Mouse (Mus musculus): ENCODE data around the gene Zfp462. TPM values are rescaled to one million over a fixed set of nuclear protein-coding genes. Genes with fewer than 3 reads are reported as not detected.
A peak's percentile ranks its signal among the peaks of the same experiment; 100 is the strongest.

The Zfp462 gene
- total and polyA plus RNA-seq, 3 experiments, result 0.05 TPM; not detected in 2

DNA sequence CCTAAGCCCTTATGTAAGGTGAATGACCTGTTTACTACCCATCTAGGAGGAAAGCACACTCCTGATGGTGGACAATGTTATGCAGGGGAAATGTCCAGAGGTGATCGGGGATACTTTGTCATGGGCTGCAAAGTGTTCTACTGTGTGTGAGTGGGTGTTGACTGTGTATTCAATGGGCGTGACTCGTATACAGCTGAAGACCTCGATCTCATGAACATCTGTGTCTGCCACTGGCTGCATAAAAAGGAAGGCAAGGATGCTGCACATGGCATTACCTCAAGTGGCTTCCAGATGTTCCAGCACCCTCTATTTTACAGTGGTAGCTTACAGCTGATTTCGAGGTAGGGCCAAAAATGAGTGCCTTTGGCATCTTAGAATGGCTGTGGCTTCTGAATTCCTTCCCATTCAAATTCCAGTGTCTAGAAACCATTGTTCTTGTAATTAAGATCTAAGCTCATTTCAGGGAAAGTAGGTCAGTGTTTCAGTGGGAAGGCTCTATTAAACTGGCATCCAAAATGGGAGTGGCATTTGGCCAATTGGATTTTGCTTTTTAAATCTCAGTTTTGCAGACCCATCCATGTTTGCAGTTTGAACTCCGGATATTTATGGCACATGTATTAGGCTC lies 96.4 kb downstream of the Zfp462 start:
- no peak; the same call in 1 of the 2 replicates for ATAC-seq (ENCODE audit: extremely low read depth, insufficient number of reproducible peaks, low FRiP score, poor library complexity, severe bottlenecking)
- H3K4me1 ChIP-seq (ENCODE audit: insufficient read depth, low read depth, low read length), result no peaks in the 10 kb centered on the region
- no peaks in the 10 kb centered on the region for H3K36me3 ChIP-seq (replicated peaks)
- DNase-seq (ENCODE audit: low spot score), result no peak
- no peak overlapping the region for H3K4me3 ChIP-seq (ENCODE audit: low read depth, low read length)
- no peaks in the 10 kb centered on the region for H3K27me3 ChIP-seq (ENCODE audit: insufficient read depth, low read length)
- peaks cover 38% of the 10 kb centered on the region for H3K9me3 ChIP-seq (replicated peaks)
- TF ChIP-seq GATA1 (IDR thresholded peaks at IDR 0.05; ENCODE audit: borderline replicate concordance, low read length) (no peak), POLR2AphosphoS5 (IDR thresholded peaks at IDR 0.05; ENCODE audit: insufficient replicate concordance, low read depth, low read length) (no peak), GATA2 (IDR thresholded peaks at IDR 0.05; ENCODE audit: borderline replicate concordance, low read depth, low read length) (no peak)

DNA sequence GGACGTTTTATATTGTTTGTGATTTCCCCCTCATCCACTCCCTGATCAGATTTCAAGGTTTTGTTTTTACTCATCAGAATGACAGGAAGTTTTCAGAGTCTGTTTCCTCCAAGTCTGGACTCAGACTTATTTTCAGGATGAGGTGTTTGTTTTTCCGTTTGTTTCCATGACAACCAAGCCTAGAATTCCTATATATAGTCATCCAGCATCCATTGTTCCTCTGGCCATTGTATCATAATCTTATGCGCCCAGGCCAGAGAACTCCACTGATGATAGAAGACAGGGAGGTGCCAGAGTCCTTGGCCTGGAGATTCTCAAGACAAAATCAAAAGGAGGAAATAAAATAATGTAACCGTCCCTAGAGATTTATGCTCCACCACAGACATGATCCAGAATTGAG lies 97.7 kb downstream of the Zfp462 start:
- DNase-seq (ENCODE audit: low spot score), result no peak
- peaks cover 44% of the 10 kb centered on the region for H3K9me3 ChIP-seq (replicated peaks)
- TF ChIP-seq POLR2AphosphoS5 (IDR thresholded peaks at IDR 0.05; ENCODE audit: insufficient replicate concordance, low read depth, low read length) (no peak), TAL1 (conservative IDR thresholded peaks at IDR 0.05; ENCODE audit: low read depth, low read length) (no peak), GATA1 (IDR thresholded peaks at IDR 0.05; ENCODE audit: borderline replicate concordance, low read length) (no peak), GATA2 (IDR thresholded peaks at IDR 0.05; ENCODE audit: borderline replicate concordance, low read depth, low read length) (no peak), CTCF (IDR thresholded peaks at IDR 0.05; ENCODE audit: low read depth, low read length) (no peak)
- H3K4me3 ChIP-seq (ENCODE audit: low read depth, low read length), result no peak overlapping the region
- H3K4me1 ChIP-seq (ENCODE audit: insufficient read depth, low read depth, low read length), result no peaks in the 10 kb centered on the region
- no peaks in the 10 kb centered on the region for H3K27me3 ChIP-seq (ENCODE audit: insufficient read depth, low read length)
- ATAC-seq (ENCODE audit: extremely low read depth, insufficient number of reproducible peaks, low FRiP score, poor library complexity, severe bottlenecking), result no peak
- no peaks in the 10 kb centered on the region for H3K36me3 ChIP-seq (replicated peaks)

DNA sequence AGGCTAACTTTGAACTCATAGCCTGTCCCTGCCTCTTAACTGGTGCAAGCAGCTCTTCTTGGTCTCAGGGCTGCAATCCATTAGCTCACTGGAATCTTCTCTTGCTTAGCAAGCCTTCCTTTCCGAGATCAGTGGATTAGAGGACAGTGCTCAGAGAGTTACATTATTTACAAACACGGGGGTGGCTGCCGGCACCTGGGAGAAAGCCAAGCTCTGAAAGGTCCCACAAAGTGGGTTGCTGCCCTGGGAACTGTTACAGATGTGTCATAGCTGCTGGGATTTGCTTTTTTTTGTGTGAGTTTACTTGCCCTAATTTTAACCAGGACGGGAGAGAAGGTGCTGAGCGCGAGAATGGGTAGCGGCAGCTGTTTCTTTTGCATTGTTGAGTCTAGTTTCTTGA lies 102.4 kb downstream of the Zfp462 start:
- Histone ChIP-seq H3K4me3 (ENCODE audit: low read depth, low read length) (no peak overlapping the region), H3K36me3 (replicated peaks) (no peaks in the 10 kb centered on the region), H3K4me1 (ENCODE audit: insufficient read depth, low read depth, low read length) (no peaks in the 10 kb centered on the region), H3K9me3 (replicated peaks) (peaks cover 46% of the 10 kb centered on the region), H3K27me3 (ENCODE audit: insufficient read depth, low read length) (no peaks in the 10 kb centered on the region)
- no peak for DNase-seq (ENCODE audit: low spot score)
- ATAC-seq (ENCODE audit: extremely low read depth, insufficient number of reproducible peaks, low FRiP score, poor library complexity, severe bottlenecking), result no peak
- TF ChIP-seq CTCF (IDR thresholded peaks at IDR 0.05; ENCODE audit: low read depth, low read length) (no peak), POLR2AphosphoS5 (IDR thresholded peaks at IDR 0.05; ENCODE audit: insufficient replicate concordance, low read depth, low read length) (no peak), GATA2 (IDR thresholded peaks at IDR 0.05; ENCODE audit: borderline replicate concordance, low read depth, low read length) (no peak), GATA1 (IDR thresholded peaks at IDR 0.05; ENCODE audit: borderline replicate concordance, low read length) (no peak), TAL1 (conservative IDR thresholded peaks at IDR 0.05; ENCODE audit: low read depth, low read length) (no peak)

DNA sequence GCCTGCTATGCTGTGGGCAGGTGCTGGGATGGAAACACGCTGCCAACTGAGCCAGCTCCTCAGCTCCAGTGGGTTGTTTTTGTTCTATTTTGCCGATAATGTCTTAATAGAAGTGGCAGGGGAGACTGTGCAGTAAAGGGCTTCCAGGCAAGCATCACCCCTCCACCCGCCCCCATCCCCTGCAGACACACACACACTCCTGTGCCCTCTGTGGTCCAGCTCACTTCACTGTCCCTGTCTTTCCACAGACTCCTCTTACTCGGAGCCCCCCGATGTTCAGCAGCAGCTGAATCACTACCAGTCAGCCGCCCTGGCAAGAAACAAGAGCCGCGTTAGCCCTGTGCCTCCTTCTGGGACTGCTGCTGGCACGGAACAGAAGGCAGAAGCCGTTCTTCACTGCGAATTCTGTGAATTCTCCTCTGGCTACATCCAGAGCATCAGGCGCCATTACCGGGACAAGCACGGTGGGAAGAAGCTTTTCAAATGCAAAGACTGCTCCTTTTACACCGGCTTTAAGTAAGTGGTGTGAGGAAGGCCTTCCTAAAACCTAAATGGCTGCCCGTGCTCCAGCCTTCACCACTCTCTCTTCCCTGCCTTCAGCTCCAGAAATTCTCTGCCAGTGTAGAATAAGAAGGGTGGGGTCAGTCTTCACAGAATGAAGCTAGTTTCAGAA lies 105.2 kb downstream of the Zfp462 start:
- Histone ChIP-seq H3K27me3 (ENCODE audit: insufficient read depth, low read length) (no peaks in the 10 kb centered on the region), H3K4me3 (ENCODE audit: low read depth, low read length) (no peak overlapping the region), H3K36me3 (replicated peaks) (no peaks in the 10 kb centered on the region), H3K9me3 (replicated peaks) (peaks cover 60% of the 10 kb centered on the region), H3K4me1 (ENCODE audit: insufficient read depth, low read depth, low read length) (no peaks in the 10 kb centered on the region)
- no peak for TF ChIP-seq GATA1 (IDR thresholded peaks at IDR 0.05; ENCODE audit: borderline replicate concordance, low read length)
- no peak for TF ChIP-seq GATA2 (IDR thresholded peaks at IDR 0.05; ENCODE audit: borderline replicate concordance, low read depth, low read length)
- TF ChIP-seq POLR2AphosphoS5 (IDR thresholded peaks at IDR 0.05; ENCODE audit: insufficient replicate concordance, low read depth, low read length), result no peak
- no peak for TF ChIP-seq CTCF (IDR thresholded peaks at IDR 0.05; ENCODE audit: low read depth, low read length)
- no peak for TF ChIP-seq TAL1 (conservative IDR thresholded peaks at IDR 0.05; ENCODE audit: low read depth, low read length)
- no peak for ATAC-seq (ENCODE audit: extremely low read depth, insufficient number of reproducible peaks, low FRiP score, poor library complexity, severe bottlenecking)
- no peak for DNase-seq (ENCODE audit: low spot score)

DNA sequence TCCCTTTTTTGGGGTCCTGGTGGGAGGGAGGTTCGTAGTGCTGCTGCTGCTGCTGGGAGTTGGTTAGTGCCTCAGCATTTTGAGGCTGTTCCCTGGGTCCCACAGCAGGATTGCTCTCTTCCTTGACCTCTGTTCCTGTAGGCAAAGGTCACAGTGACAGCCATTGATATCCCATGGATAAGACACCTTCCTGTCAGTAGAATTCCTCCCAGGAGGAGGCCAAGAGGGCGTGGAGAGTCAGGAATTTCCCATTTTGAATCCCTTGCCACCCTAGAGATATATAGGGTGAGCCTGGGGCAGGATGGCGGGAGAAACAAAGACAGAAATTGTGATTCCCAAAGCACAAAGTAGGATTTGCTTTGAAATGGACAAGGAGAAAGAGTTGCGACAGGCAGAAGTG lies 106.5 kb downstream of the Zfp462 start:
- TF ChIP-seq GATA2 (IDR thresholded peaks at IDR 0.05; ENCODE audit: borderline replicate concordance, low read depth, low read length), result no peak
- TF ChIP-seq TAL1 (conservative IDR thresholded peaks at IDR 0.05; ENCODE audit: low read depth, low read length), result no peak
- TF ChIP-seq POLR2AphosphoS5 (IDR thresholded peaks at IDR 0.05; ENCODE audit: insufficient replicate concordance, low read depth, low read length), result no peak
- no peak for TF ChIP-seq CTCF (IDR thresholded peaks at IDR 0.05; ENCODE audit: low read depth, low read length)
- TF ChIP-seq GATA1 (IDR thresholded peaks at IDR 0.05; ENCODE audit: borderline replicate concordance, low read length), result no peak
- no peaks in the 10 kb centered on the region for H3K27me3 ChIP-seq (ENCODE audit: insufficient read depth, low read length)
- H3K4me1 ChIP-seq (ENCODE audit: insufficient read depth, low read depth, low read length), result no peaks in the 10 kb centered on the region
- no peak for ATAC-seq (ENCODE audit: extremely low read depth, insufficient number of reproducible peaks, low FRiP score, poor library complexity, severe bottlenecking)
- peaks cover 58% of the 10 kb centered on the region for H3K9me3 ChIP-seq (replicated peaks)
- no peaks in the 10 kb centered on the region for H3K36me3 ChIP-seq (replicated peaks)
- DNase-seq (ENCODE audit: low spot score), result no peak
- H3K4me3 ChIP-seq (ENCODE audit: low read depth, low read length), result no peak overlapping the region

DNA sequence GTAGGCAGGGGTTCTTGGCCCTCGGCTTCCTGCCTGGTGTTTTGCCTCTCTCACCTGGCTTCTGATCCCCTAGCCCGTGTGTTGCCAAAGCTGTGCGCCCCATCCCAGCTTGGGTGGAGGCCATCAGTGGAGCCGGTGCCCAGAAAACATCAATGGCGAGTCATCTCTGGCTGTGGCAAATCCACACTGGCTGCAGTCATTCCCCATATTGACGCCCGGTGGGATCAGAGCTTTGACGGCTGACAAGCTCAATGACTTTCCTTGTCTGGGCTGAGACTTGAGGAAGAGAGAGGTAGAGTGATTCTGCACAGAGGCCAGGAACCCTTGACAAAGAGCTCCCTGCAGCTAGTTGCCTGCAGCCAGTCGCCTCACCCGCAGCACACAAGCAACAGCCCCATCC lies 107.8 kb downstream of the Zfp462 start:
- H3K4me3 ChIP-seq (ENCODE audit: low read depth, low read length), result peak overlapping the region; percentile 3; the same call in 1 of the 2 replicates
- no peaks in the 10 kb centered on the region for H3K4me1 ChIP-seq (ENCODE audit: insufficient read depth, low read depth, low read length)
- no peaks in the 10 kb centered on the region for H3K36me3 ChIP-seq (replicated peaks)
- no peak for TF ChIP-seq GATA2 (IDR thresholded peaks at IDR 0.05; ENCODE audit: borderline replicate concordance, low read depth, low read length)
- no peak for TF ChIP-seq CTCF (IDR thresholded peaks at IDR 0.05; ENCODE audit: low read depth, low read length)
- no peak for TF ChIP-seq POLR2AphosphoS5 (IDR thresholded peaks at IDR 0.05; ENCODE audit: insufficient replicate concordance, low read depth, low read length)
- no peak for TF ChIP-seq TAL1 (conservative IDR thresholded peaks at IDR 0.05; ENCODE audit: low read depth, low read length)
- TF ChIP-seq GATA1 (IDR thresholded peaks at IDR 0.05; ENCODE audit: borderline replicate concordance, low read length), result no peak
- peaks cover 54% of the 10 kb centered on the region for H3K9me3 ChIP-seq (replicated peaks)
- no peak for ATAC-seq (ENCODE audit: extremely low read depth, insufficient number of reproducible peaks, low FRiP score, poor library complexity, severe bottlenecking)
- no peak for DNase-seq (ENCODE audit: low spot score)
- H3K27me3 ChIP-seq (ENCODE audit: insufficient read depth, low read length), result no peaks in the 10 kb centered on the region

All from G1E (cell line).